Comparison of ENCODE assay signal across 8 mouse cellular contexts in genomic region chr2:32235886-32236759, GRCm38 (mm10). TPM values are rescaled to one million over a fixed set of nuclear protein-coding genes. Genes with fewer than 3 reads are reported as not detected.
DNase-seq lines count a peak whose midpoint lies in the region; ATAC-seq lines count a peak whose summit lies in the region.

TSS of gene Pomt1 (plus strand) at chr2:32236590.

- under 1% methylated on average over 54 of the region's 54 CpGs for WGBS in heart, embryonic 14.5 days
- WGBS in liver, embryonic 13.5 days (ENCODE audit: insufficient replicate concordance): under 1% methylated on average over 54 of the region's 54 CpGs
- under 1% methylated on average over 54 of the region's 54 CpGs for WGBS in stomach, embryonic 16.5 days

- peak within 1 kb of the TSS; percentile 80 for H3K9ac ChIP-seq in heart, embryonic 14.5 days (ENCODE audit: low read length)
- H3K9ac ChIP-seq in liver, embryonic 13.5 days: peak within 1 kb of the TSS; percentile 77
- H3K9ac ChIP-seq in stomach, embryonic 16.5 days (ENCODE audit: low read length): peak within 1 kb of the TSS; percentile 83

- ATAC-seq in heart, embryonic 14.5 days (ENCODE audit: insufficient number of reproducible peaks, insufficient read depth, low FRiP score, low read depth): peak; percentile 86
- ATAC-seq in liver, embryonic 13.5 days (ENCODE audit: low read depth): peak; percentile 88
- ATAC-seq in stomach, embryonic 16.5 days (ENCODE audit: insufficient read depth, low FRiP score): peak; percentile 92

- peak; percentile 97 for DNase-seq in CD4-positive, CD25-positive, alpha-beta regulatory T cell, adult 2 months (ENCODE audit: low read depth, low spot score)
- DNase-seq in fibroblast of lung, adult 2 months (ENCODE audit: low read depth): peak; percentile 85
- DNase-seq in kidney, postnatal 14 days: peak; percentile 96
- DNase-seq in liver, embryonic 13.5 days: peak; percentile 90
- peak; percentile 92 for DNase-seq in neural tube, embryonic 10.5 days (ENCODE audit: extremely low spot score, low spot score)

- peaks cover 7% of the 10 kb centered on the region; the same call in 1 of the 2 replicates for H3K4me1 ChIP-seq in brown adipose tissue, adult 24 weeks (ENCODE audit: control insufficient read depth, insufficient read depth, insufficient read length, low read length)
- peaks cover 0 to 16% of the 10 kb centered on the region in 2 experiments; a peak in 1 of 4 replicates for H3K4me1 ChIP-seq in heart, embryonic 14.5 days (ENCODE audit: control insufficient read depth in 2 of 2, insufficient read depth in 2 of 2, low read length in 2 of 2)
- H3K4me1 ChIP-seq in liver, embryonic 13.5 days (replicated peaks): peaks cover 36% of the 10 kb centered on the region
- H3K4me1 ChIP-seq in stomach, embryonic 16.5 days (ENCODE audit: control insufficient read depth, insufficient read depth, low read length): peaks cover 12% of the 10 kb centered on the region

- no peaks in the 10 kb centered on the region for H3K27me3 ChIP-seq in heart, embryonic 14.5 days (ENCODE audit: control insufficient read depth, insufficient read depth, low read length)
- H3K27me3 ChIP-seq in liver, embryonic 13.5 days: no peaks in the 10 kb centered on the region
- no peaks in the 10 kb centered on the region for H3K27me3 ChIP-seq in stomach, embryonic 16.5 days (ENCODE audit: control insufficient read depth, insufficient read depth, low read length)

- peaks cover 46% of the 10 kb centered on the region for H3K36me3 ChIP-seq in heart, embryonic 14.5 days (ENCODE audit: control insufficient read depth, insufficient read depth, low read length)
- peaks cover 55% of the 10 kb centered on the region for H3K36me3 ChIP-seq in liver, embryonic 13.5 days
- H3K36me3 ChIP-seq in stomach, embryonic 16.5 days (ENCODE audit: control insufficient read depth, insufficient read depth, low read length): peaks cover 18% of the 10 kb centered on the region

- H3K4me3 ChIP-seq in brown adipose tissue, adult 24 weeks (ENCODE audit: insufficient read depth, low read depth, low read length): peak within 1 kb of the TSS; percentile 80
- H3K4me3 ChIP-seq in heart, embryonic 14.5 days (ENCODE audit: control insufficient read depth in 1 of 2, insufficient read depth in 1 of 2, low read depth in 1 of 2, low read length in 2 of 2): peak within 1 kb of the TSS; percentile 58 to 86
- peak within 1 kb of the TSS; percentile 78 for H3K4me3 ChIP-seq in liver, embryonic 13.5 days (replicated peaks)
- H3K4me3 ChIP-seq in stomach, embryonic 16.5 days (replicated peaks; ENCODE audit: low read length): peak within 1 kb of the TSS; percentile 73

- no peaks in the 10 kb centered on the region for H3K9me3 ChIP-seq in heart, embryonic 14.5 days (ENCODE audit: control insufficient read depth, low read length)
- no peaks in the 10 kb centered on the region for H3K9me3 ChIP-seq in liver, embryonic 13.5 days (replicated peaks)
- no peaks in the 10 kb centered on the region for H3K9me3 ChIP-seq in stomach, embryonic 16.5 days (replicated peaks; ENCODE audit: control insufficient read depth, low read length)

- H3K27ac ChIP-seq in brown adipose tissue, adult 24 weeks (replicated peaks; ENCODE audit: low read depth, low read length): peak within 1 kb of the TSS; percentile 85
- H3K27ac ChIP-seq in heart, embryonic 14.5 days (replicated peaks in 1 of 2; ENCODE audit: control insufficient read depth in 1 of 2, insufficient read depth in 1 of 2, low read depth in 2 of 2, low read length in 2 of 2): peak within 1 kb of the TSS; percentile 82 to 93
- H3K27ac ChIP-seq in liver, embryonic 13.5 days: peak within 1 kb of the TSS; percentile 88
- H3K27ac ChIP-seq in stomach, embryonic 16.5 days (ENCODE audit: low read length): peak within 1 kb of the TSS; percentile 95

- H3K4me2 ChIP-seq in heart, embryonic 14.5 days (ENCODE audit: low read length): peak within 1 kb of the TSS; percentile 88
- peak within 1 kb of the TSS; percentile 90 for H3K4me2 ChIP-seq in liver, embryonic 13.5 days
- H3K4me2 ChIP-seq in stomach, embryonic 16.5 days (ENCODE audit: low read depth, low read length): peak within 1 kb of the TSS; percentile 92

RNA-seq across cellular contexts. Expression of gene Pomt1, which starts in this region (rescaled TPM):
- polyA plus RNA-seq in brown adipose tissue, adult 24 weeks (2012; ENCODE audit: insufficient read depth, insufficient read length, missing spikeins): 23.7 and 25.1 TPM in 2 replicates
- 15.9 and 17.3 TPM in 2 replicates for polyA plus RNA-seq in heart, embryonic 14.5 days (2014; fragmentation: Nextera tagmentation; extraction: Ambion mirVana)
- polyA plus RNA-seq in liver, embryonic 13.5 days (2015; fragmentation: Nextera tagmentation; extraction: Ambion mirVana): 15.4 and 15.6 TPM in 2 replicates
- polyA plus RNA-seq in stomach, embryonic 16.5 days (2015; fragmentation: Nextera tagmentation; extraction: Ambion mirVana): 23.6 and 24.0 TPM in 2 replicates

Comparison
In these comparisons a context has a peak if more than half of its experiments do, and no peak if none do; other contexts are left out.
1. Peak in every context shown above with its lines: DNase-seq, ATAC-seq, H3K4me3 ChIP-seq and H3K27ac ChIP-seq.